Mouse (Mus musculus) MEL (cell line): ENCODE data around the gene Ndufs2. TPM values are rescaled to one million over a fixed set of nuclear protein-coding genes. Genes with fewer than 3 reads are reported as not detected.

Source experiments
- DNase-seq: peaks from one replicate; pipeline ENCODE4 v3.0.0; 2011; ENCODE audit warnings: low read depth, low spot score
- H3K27ac ChIP-seq: 2 replicates; pipeline ENCODE4 v1.5.1; 2012; ENCODE audit warnings: low read depth, mild to moderate bottlenecking, control low read depth, low read length, moderate library complexity; ENCODE audit not compliant: control insufficient read depth
- H3K27me3 ChIP-seq, 2 experiments: fragments of 150-350 bp in 1 of 2; sonication (generic) in 1 of 2; 2 replicates each; pipeline ENCODE4 v1.6.1; 2012; ENCODE audit warnings: low read length in 2 of 2, mild to moderate bottlenecking in 2 of 2, improper control_type of control experiment in 1 of 2, moderate library complexity in 1 of 2; ENCODE audit not compliant: insufficient read depth in 2 of 2, control insufficient read depth in 1 of 2
- H3K36me3 ChIP-seq, 2 experiments: 2 replicates each; pipeline ENCODE4 v1.6.1; 2012 to 2014; ENCODE audit warnings: low read length in 2 of 2, improper control_type of control experiment in 1 of 2, inconsistent platforms in 1 of 2, mild to moderate bottlenecking in 1 of 2; ENCODE audit not compliant: insufficient read depth in 2 of 2, control insufficient read depth in 1 of 2
- H3K4me1 ChIP-seq, 2 experiments: fragments of 150-350 bp in 1 of 2; sonication (generic) in 1 of 2; 2 replicates each; pipeline ENCODE4 v1.6.1; 2012; ENCODE audit warnings: low read length in 2 of 2, improper control_type of control experiment in 1 of 2, mild to moderate bottlenecking in 1 of 2; ENCODE audit not compliant: insufficient read depth in 2 of 2, control insufficient read depth in 1 of 2
- H3K4me3 ChIP-seq, 2 experiments: fragments of 150-350 bp in 1 of 2; sonication (generic) in 1 of 2; 2 replicates each; pipeline ENCODE4 v1.5.1; 2012; ENCODE audit warnings: low read depth in 2 of 2, low read length in 2 of 2, mild to moderate bottlenecking in 2 of 2, moderate library complexity in 2 of 2, control low read depth in 1 of 2, improper control_type of control experiment in 1 of 2; ENCODE audit not compliant: control insufficient read depth in 1 of 2, insufficient read depth in 1 of 2
- H3K79me2 ChIP-seq: 2 replicates; pipeline ENCODE4 v1.6.1; 2012; ENCODE audit warnings: mild to moderate bottlenecking, low read length, moderate library complexity; ENCODE audit not compliant: control insufficient read depth, poor library complexity, insufficient read depth
- H3K9ac ChIP-seq: 2 replicates; pipeline ENCODE4 v1.6.1; 2012; ENCODE audit warnings: low read depth, mild to moderate bottlenecking, control low read depth, low read length, moderate library complexity; ENCODE audit not compliant: control insufficient read depth, poor library complexity, severe bottlenecking
- H3K9me3 ChIP-seq: fragments of 150-350 bp; sonication (generic); replicated peaks from 2 replicates; pipeline ENCODE4 v1.6.1; 2012; ENCODE audit warnings: mild to moderate bottlenecking, low read length, improper control_type of control experiment, moderate library complexity; ENCODE audit not compliant: insufficient read depth
- CTCF ChIP-seq, 3 experiments: IDR thresholded peaks in 2 of 3; conservative IDR thresholded peaks in 1 of 3; 2 replicates each; pipeline ENCODE4 v1.5.1; 2011 to 2012; ENCODE audit warnings: low read length in 3 of 3, low read depth in 2 of 3, mild to moderate bottlenecking in 2 of 3, improper control_type of control experiment in 1 of 3, inconsistent platforms in 1 of 3, mixed read lengths in 1 of 3, moderate library complexity in 1 of 3; ENCODE audit not compliant: control insufficient read depth in 1 of 3, insufficient read depth in 1 of 3, poor library complexity in 1 of 3, severe bottlenecking in 1 of 3
- ELF1 ChIP-seq: IDR thresholded peaks from 2 replicates; pipeline ENCODE4 v1.6.1; 2014; ENCODE audit warnings: low read depth, mild to moderate bottlenecking, inconsistent platforms, low read length, improper control_type of control experiment, moderate library complexity
- ETS1 ChIP-seq: IDR thresholded peaks from 2 replicates; pipeline ENCODE4 v1.6.1; 2012; ENCODE audit warnings: low read depth, mild to moderate bottlenecking, inconsistent platforms, low read length, improper control_type of control experiment, moderate library complexity
- GABPA ChIP-seq: IDR thresholded peaks from 2 replicates; pipeline ENCODE4 v1.6.1; 2012; ENCODE audit warnings: low read depth, mild to moderate bottlenecking, inconsistent platforms, low read length, improper control_type of control experiment, moderate library complexity
- GATA1 ChIP-seq: IDR thresholded peaks from 2 replicates; pipeline ENCODE4 v1.6.1; 2011; ENCODE audit warnings: low read depth, low read length, improper control_type of control experiment
- JUND ChIP-seq: IDR thresholded peaks from 2 replicates; pipeline ENCODE4 v1.6.1; 2011; ENCODE audit warnings: low read depth, mild to moderate bottlenecking, improper control_type of control experiment, low read length
- MAFK ChIP-seq: IDR thresholded peaks from 2 replicates; pipeline ENCODE4 v1.6.1; 2011; ENCODE audit warnings: low read depth, mild to moderate bottlenecking, low read length, improper control_type of control experiment, borderline replicate concordance
- MEF2A ChIP-seq: IDR thresholded peaks from 2 replicates; pipeline ENCODE4 v1.6.1; 2014; ENCODE audit warnings: low read depth, mild to moderate bottlenecking, inconsistent platforms, low read length, improper control_type of control experiment; ENCODE audit not compliant: poor library complexity, insufficient replicate concordance, severe bottlenecking; ENCODE audit errors: extremely low read depth
- MXI1 ChIP-seq: IDR thresholded peaks from 2 replicates; pipeline ENCODE4 v1.6.1; 2011; ENCODE audit warnings: mild to moderate bottlenecking, low read depth, low read length, improper control_type of control experiment
- MYB ChIP-seq: IDR thresholded peaks from 2 replicates; pipeline ENCODE4 v1.6.1; 2011; ENCODE audit warnings: mild to moderate bottlenecking, low read depth, low read length, improper control_type of control experiment
- NRF1 ChIP-seq: IDR thresholded peaks from 2 replicates; pipeline ENCODE4 v1.6.1; 2014; ENCODE audit warnings: low read depth, mild to moderate bottlenecking, inconsistent platforms, low read length, improper control_type of control experiment, moderate library complexity; ENCODE audit not compliant: poor library complexity, insufficient read depth, severe bottlenecking
- RAD21 ChIP-seq: IDR thresholded peaks from 2 replicates; pipeline ENCODE4 v1.6.1; 2011; ENCODE audit warnings: mild to moderate bottlenecking, low read depth, low read length, improper control_type of control experiment
- SIN3A ChIP-seq: IDR thresholded peaks from 2 replicates; pipeline ENCODE4 v1.6.1; 2012; ENCODE audit warnings: low read length, improper control_type of control experiment, inconsistent platforms
- SMC3 ChIP-seq: IDR thresholded peaks from 2 replicates; pipeline ENCODE4 v1.6.1; 2011; ENCODE audit warnings: low read depth, low read length, improper control_type of control experiment
- TBP ChIP-seq: IDR thresholded peaks from 2 replicates; pipeline ENCODE4 v1.8.0; 2011; ENCODE audit warnings: low read depth, low read length, improper control_type of control experiment
- USF2 ChIP-seq, 2 experiments: IDR thresholded peaks; 2 replicates each; pipeline ENCODE4 v1.6.1; 2011 to 2012; ENCODE audit warnings: improper control_type of control experiment in 2 of 2, low read length in 2 of 2, borderline replicate concordance in 1 of 2, inconsistent platforms in 1 of 2, low read depth in 1 of 2, mild to moderate bottlenecking in 1 of 2; ENCODE audit not compliant: insufficient read depth in 1 of 2
- ZC3H11A ChIP-seq: IDR thresholded peaks from 2 replicates; pipeline ENCODE4 v1.6.1; 2012; ENCODE audit warnings: low read depth, mild to moderate bottlenecking, inconsistent platforms, low read length, improper control_type of control experiment
- ZNF384 ChIP-seq: IDR thresholded peaks from 2 replicates; pipeline ENCODE4 v1.6.1; 2012; ENCODE audit warnings: low read depth, mild to moderate bottlenecking, inconsistent platforms, low read length, improper control_type of control experiment
- polyA plus RNA-seq, 2 experiments: library from polyadenylated mRNA; stranded (reverse) in 1 of 2; unstranded in 1 of 2; fragments of >175 nt in 1 of 2; fragments of >200 nt in 1 of 2; gene quantifications; 2 replicates each; pipeline versions ENCODE4 v1.2.1 to v1.2.4; 2012; ENCODE audit warnings: low replicate concordance in 2 of 2, low read depth in 1 of 2; ENCODE audit not compliant: insufficient read length in 2 of 2, insufficient read depth in 1 of 2, missing spikeins in 1 of 2
- total RNA-seq: library from RNA; depleted of rRNA; stranded (reverse); fragments of 300-350 nt; gene quantifications from 2 replicates; pipeline ENCODE4 v1.2.3, GENCODE M21; 2012

Ndufs2 gene
- total and polyA plus RNA-seq, 3 experiments = 169 to 415 (median 292) TPM

DNA sequence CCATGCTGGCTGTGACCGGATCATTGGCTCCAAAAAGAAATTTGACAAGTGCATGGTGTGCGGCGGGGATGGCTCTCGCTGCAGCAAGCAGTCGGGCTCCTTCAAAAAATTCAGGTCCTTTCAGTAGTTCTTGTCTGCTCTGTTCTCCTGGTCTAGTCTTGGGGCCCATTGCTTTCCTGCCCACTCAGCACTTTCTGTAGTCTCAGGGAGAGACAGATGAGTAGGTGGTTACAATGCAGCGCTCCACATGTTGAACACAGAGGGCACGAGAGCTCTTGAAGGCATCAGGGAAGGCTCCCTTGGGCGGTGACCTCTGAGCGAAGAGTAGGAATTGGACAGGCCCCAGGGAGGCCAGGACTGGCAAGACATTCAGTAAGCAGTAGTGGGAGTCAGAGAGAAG, 6.6 kb upstream of the Ndufs2 start:
- TF ChIP-seq MAFK (peak; percentile 24; the same call in 1 of the 2 replicates), ETS1 (no peak)
- Histone ChIP-seq H3K9ac (no peak overlapping the region), H3K4me3 (no peak overlapping the region), H3K27me3 (peaks cover 0 to 5% of the 10 kb centered on the region in 2 experiments; a peak in 3 of 4 replicates), H3K79me2 (no peaks in the 10 kb centered on the region), H3K27ac (no peak overlapping the region), H3K9me3 (no peaks in the 10 kb centered on the region), H3K36me3 (no peaks in the 10 kb centered on the region), H3K4me1 (0 out of 4 replicates have a peak, but pooled peaks cover 0 to under 1% of the 10 kb centered on the region in 2 experiments)
- DNase-seq = no peak

DNA sequence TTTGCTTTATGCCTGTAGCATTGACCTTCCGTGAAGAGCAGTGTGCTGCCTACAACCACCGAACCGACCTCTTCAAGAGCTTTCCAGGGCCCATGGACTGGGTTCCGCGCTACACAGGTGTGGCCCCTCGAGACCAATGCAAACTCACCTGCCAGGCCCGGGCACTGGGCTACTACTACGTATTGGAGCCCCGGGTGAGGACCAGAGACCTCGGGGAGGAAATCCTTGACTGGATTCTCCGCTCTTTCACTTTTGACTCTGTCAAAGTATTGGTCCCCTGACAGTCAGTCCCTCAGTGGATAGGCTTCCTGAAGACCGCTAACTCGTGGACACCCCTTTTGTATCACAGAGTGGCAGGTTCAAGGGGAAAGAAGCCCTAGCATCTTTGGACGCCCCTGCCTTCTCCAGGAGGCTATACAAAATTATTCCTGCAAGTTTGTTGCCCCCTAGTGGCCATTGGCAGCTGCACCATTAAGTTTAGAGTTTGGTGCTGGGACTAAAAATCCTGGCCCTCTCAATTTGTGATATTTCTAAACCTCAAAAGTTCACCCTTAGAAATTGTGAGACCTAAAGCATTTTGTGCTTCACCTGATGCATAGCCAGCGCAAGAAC, 5.9 kb upstream of the Ndufs2 start:
- Histone ChIP-seq H3K4me3 (peak overlapping the region; percentile 21 to 36; a peak in 1 of 4 replicates), H3K79me2 (no peaks in the 10 kb centered on the region)

GRCm38 (mm10) chr1:171256095-171256818, 5.1 kb upstream of the Ndufs2 start:
- no peaks in the 10 kb centered on the region for H3K9me3 ChIP-seq
- peak; percentile 23; the same call in 1 of the 2 replicates for TF ChIP-seq SMC3
- TF ChIP-seq MXI1 = no peak
- TF ChIP-seq USF2 (IDR thresholded peaks at IDR 0.05; ENCODE audit: borderline replicate concordance in 1 of 2, insufficient read depth in 1 of 2, low read depth in 1 of 2, low read length in 2 of 2) = no peak
- no peak for TF ChIP-seq MAFK
- TF ChIP-seq JUND = no peak
- no peak for TF ChIP-seq MYB
- no peak for TF ChIP-seq ELF1
- TF ChIP-seq GABPA = no peak
- DNase-seq = no peak
- H3K9ac ChIP-seq = no peak overlapping the region
- H3K79me2 ChIP-seq = no peaks in the 10 kb centered on the region
- peaks cover 0 to 5% of the 10 kb centered on the region in 2 experiments; a peak in 3 of 4 replicates for H3K27me3 ChIP-seq
- no peak overlapping the region for H3K4me3 ChIP-seq
- H3K27ac ChIP-seq = no peak overlapping the region
- no peaks in the 10 kb centered on the region for H3K36me3 ChIP-seq
- H3K4me1 ChIP-seq = no peaks in the 10 kb centered on the region

More for the DNA sequence above, 5.9 kb upstream of the Ndufs2 start:
- peaks cover 0 to 5% of the 10 kb centered on the region in 2 experiments; a peak in 3 of 4 replicates for H3K27me3 ChIP-seq
- peak; percentile 85 for DNase-seq
- H3K27ac ChIP-seq = no peak overlapping the region
- peak; percentile 74 for TF ChIP-seq ZNF384
- no peak for TF ChIP-seq MEF2A
- peak; percentile 87 for TF ChIP-seq RAD21
- TF ChIP-seq GATA1 = no peak
- TF ChIP-seq SIN3A = peak; percentile 53; the same call in 1 of the 2 replicates
- peak; percentile 89 for TF ChIP-seq ZC3H11A
- no peak for TF ChIP-seq NRF1
- no peak for TF ChIP-seq JUND
- peak; percentile 36; the same call in 1 of the 2 replicates for TF ChIP-seq TBP
- peak; percentile 87 for TF ChIP-seq SMC3
- peak; percentile 74 to 86 (median 78) for TF ChIP-seq CTCF (IDR thresholded peaks at IDR 0.05 in 2 of 3, conservative IDR thresholded peaks at IDR 0.05 in 1 of 3; ENCODE audit: control insufficient read depth in 1 of 3, insufficient read depth in 1 of 3, low read depth in 2 of 3, low read length in 3 of 3, poor library complexity in 1 of 3, severe bottlenecking in 1 of 3)
- TF ChIP-seq, all 39 proteins: peak for 7
- no peaks in the 10 kb centered on the region for H3K4me1 ChIP-seq
- H3K36me3 ChIP-seq = no peaks in the 10 kb centered on the region
- H3K9me3 ChIP-seq = no peaks in the 10 kb centered on the region
- no peak overlapping the region for H3K9ac ChIP-seq
